Mouse (Mus musculus): ENCODE results near the gene Serpina5. TPM values are rescaled to one million over a fixed set of nuclear protein-coding genes. Genes with fewer than 3 reads are reported as not detected.

Gene Serpina5
- total RNA-seq (2023): not detected

GRCm38 (mm10) chr12:104100768-104101167 lies at the start of gene Serpina5:
TSS of gene Serpina5 (plus strand) at chr12:104101113.

GRCm38 (mm10) chr12:104112333-104112732 lies 11.4 kb downstream of the Serpina5 start, which contains the start of gene Serpina3a:
TSS of gene Serpina3a (plus strand) at chr12:104112724.

GRCm38 (mm10) chr12:104127696-104128095 lies 26.8 kb downstream of the Serpina5 start, which contains the start of gene Serpina3b:
TSS of gene Serpina3b (plus strand) at chr12:104127996.

DNA sequence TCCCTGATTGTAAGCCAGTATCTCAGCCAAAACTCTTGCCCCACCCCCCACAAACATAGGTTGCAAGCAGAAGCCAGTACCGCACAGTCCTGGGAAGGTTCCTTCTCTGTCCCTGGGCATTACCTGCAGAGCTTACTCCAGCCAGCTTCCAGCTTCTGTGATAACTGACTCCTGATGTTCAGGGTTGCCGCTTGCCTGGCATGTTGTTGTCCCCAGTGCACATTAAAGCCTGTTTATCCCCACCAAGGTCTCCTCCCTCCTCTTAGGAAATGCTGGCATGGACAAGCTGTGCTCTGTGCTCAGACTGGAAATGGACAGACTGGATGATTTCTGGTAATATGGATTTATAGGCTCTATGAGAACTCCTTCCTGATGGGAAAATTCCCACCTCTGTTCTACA lies 52.7 kb downstream of the Serpina5 start, which contains the start of gene Serpina3c:
Gene Serpina3c, minus strand, starts transcription at position 215 of the 400 bp plus-strand sequence.

Other genes starting within 250 kb of the Serpina5 start
- gene Serpina1a, start 237.6 kb upstream of the Serpina5 start, total RNA-seq (2023): not detected
- gene Serpina1c, start 196.2 kb upstream of the Serpina5 start, total RNA-seq (2023): 1 to 10 TPM in 1 of 2 experiments, under 1 TPM in 1; 0.79 to 1.2 TPM
- gene Serpina1e, start 142.1 kb upstream of the Serpina5 start, total RNA-seq (2023): under 1 TPM in 1 of 2 experiments, not detected in 1; 0.35 TPM
- under 1 TPM in 1 of 2 experiments, not detected in 1; 0.37 TPM for gene Serpina11, start 111.2 kb upstream of the Serpina5 start, total RNA-seq (2023)
- not detected for gene Serpina9, start 87.4 kb upstream of the Serpina5 start, total RNA-seq (2023)
- gene Serpina12, start 56.7 kb upstream of the Serpina5 start, total RNA-seq (2023): not detected
- not detected for gene Serpina3a, start 11.6 kb downstream of the Serpina5 start, total RNA-seq (2023)
- under 1 TPM in 1 of 2 experiments, not detected in 1; 0.20 TPM for gene Serpina3b, start 26.9 kb downstream of the Serpina5 start, total RNA-seq (2023)
- not detected for gene Serpina3c, start 52.8 kb downstream of the Serpina5 start, total RNA-seq (2023)
- under 1 TPM in 1 of 2 experiments, not detected in 1; 0.18 TPM for gene Serpina3f, start 113.4 kb downstream of the Serpina5 start, total RNA-seq (2023)
- 1 to 10 TPM; 1.8 to 2.1 TPM for gene Serpina3g, start 135.1 kb downstream of the Serpina5 start, total RNA-seq (2023)
- gene Serpina3i, start 162.0 kb downstream of the Serpina5 start, total RNA-seq (2023): not detected
- not detected for gene Serpina3j, start 213.4 kb downstream of the Serpina5 start, total RNA-seq (2023)
- not detected for gene Serpina3k, start 237.4 kb downstream of the Serpina5 start, total RNA-seq (2023)
- gene Serpina3m, start 237.4 kb downstream of the Serpina5 start, total RNA-seq (2023): not detected

All from neutrophil, adult 83 days (primary cell).